Mouse (Mus musculus) neural tube, embryonic 11.5 days (tissue): ENCODE data around the gene Capzb. TPM values are rescaled to one million over a fixed set of nuclear protein-coding genes. Genes with fewer than 3 reads are reported as not detected.
A peak's percentile ranks its signal among the peaks of the same experiment; 100 is the strongest.

Experiments
- ATAC-seq: fragments of 200-750 bp; cut with Nextera tagmentation; 2 replicates; pipeline ENCODE4 v1.8.0; 2017; ENCODE audit warnings: moderate number of reproducible peaks, mild to moderate bottlenecking, moderate TSS enrichment, moderate library complexity; ENCODE audit not compliant: insufficient read depth, low FRiP score, low TSS enrichment
- DNase-seq: peaks from one replicate; pipeline ENCODE4 v3.0.0-alpha.2; 2015; ENCODE audit warnings: low spot score
- H3K27ac ChIP-seq: fragments of 300-500 bp; sonication (generic); 2 replicates; pipeline ENCODE4 v1.5.1; 2014; ENCODE audit warnings: low read depth, mild to moderate bottlenecking, low read length
- H3K27me3 ChIP-seq: fragments of 300-500 bp; sonication (generic); 2 replicates; pipeline ENCODE4 v1.6.1; 2014; ENCODE audit warnings: mild to moderate bottlenecking, low read length, mixed read lengths; ENCODE audit not compliant: control insufficient read depth, insufficient read depth
- H3K36me3 ChIP-seq: fragments of 300-500 bp; sonication (generic); 2 replicates; pipeline ENCODE4 v1.6.1; 2014; ENCODE audit warnings: mild to moderate bottlenecking, low read length, moderate library complexity, mixed read lengths; ENCODE audit not compliant: control insufficient read depth, insufficient read depth
- H3K4me1 ChIP-seq: fragments of 300-500 bp; sonication (generic); 2 replicates; pipeline ENCODE4 v1.6.1; 2014; ENCODE audit warnings: low read length, mixed read lengths; ENCODE audit not compliant: control insufficient read depth, insufficient read depth
- H3K4me2 ChIP-seq: fragments of 300-500 bp; sonication (generic); 2 replicates; pipeline ENCODE4 v1.6.1; 2014; ENCODE audit warnings: low read depth, mild to moderate bottlenecking, moderate library complexity
- H3K4me3 ChIP-seq: fragments of 300-500 bp; sonication (generic); 2 replicates; pipeline ENCODE4 v1.5.1; 2014; ENCODE audit warnings: low read depth, low read length
- H3K9ac ChIP-seq: fragments of 300-500 bp; sonication (generic); 2 replicates; pipeline ENCODE4 v1.6.1; 2014; ENCODE audit warnings: mild to moderate bottlenecking, low read length
- H3K9me3 ChIP-seq: fragments of 300-500 bp; sonication (generic); 2 replicates; pipeline ENCODE4 v1.6.1; 2016; ENCODE audit warnings: low read length; ENCODE audit not compliant: control insufficient read depth
- WGBS: fragments of 180-500 bp; shearing (Covaris S2); extraction: QIAGEN DNeasy Blood & Tissue Kit; methylation state at CpG from one replicate; pipeline ENCODE4 v1.1.7; 2014; 5-methylcytosine and 5-hydroxymethylcytosine counted together
- polyA plus RNA-seq: library from polyadenylated mRNA; unstranded; fragments of >200 nt; fragmentation: Nextera tagmentation; extraction: Ambion mirVana; gene quantifications from 2 replicates; pipeline ENCODE4 v1.2.1, GENCODE M21; 2014

Capzb gene
- polyA plus RNA-seq, 1 experiment from 2014 or later, result 269 TPM

- DNase-seq (no peak), ATAC-seq (no peak)
- H3K4me1 ChIP-seq, result 0 out of 2 replicates have a peak, but pooled peaks cover 3% of the 10 kb centered on the region
- 85% methylated on average over 4 of the region's 4 CpGs for WGBS
- no peaks in the 10 kb centered on the region for H3K36me3 ChIP-seq
- no peak overlapping the region for H3K27ac ChIP-seq
- H3K4me2 ChIP-seq, result no peak overlapping the region
- H3K9me3 ChIP-seq, result no peaks in the 10 kb centered on the region
- no peaks in the 10 kb centered on the region for H3K27me3 ChIP-seq
- no peak overlapping the region for H3K4me3 ChIP-seq
- no peak overlapping the region for H3K9ac ChIP-seq
These were observed 41.1 kb downstream of the Capzb start for GRCm38 (mm10) chr4:139233755-139234254.

DNA sequence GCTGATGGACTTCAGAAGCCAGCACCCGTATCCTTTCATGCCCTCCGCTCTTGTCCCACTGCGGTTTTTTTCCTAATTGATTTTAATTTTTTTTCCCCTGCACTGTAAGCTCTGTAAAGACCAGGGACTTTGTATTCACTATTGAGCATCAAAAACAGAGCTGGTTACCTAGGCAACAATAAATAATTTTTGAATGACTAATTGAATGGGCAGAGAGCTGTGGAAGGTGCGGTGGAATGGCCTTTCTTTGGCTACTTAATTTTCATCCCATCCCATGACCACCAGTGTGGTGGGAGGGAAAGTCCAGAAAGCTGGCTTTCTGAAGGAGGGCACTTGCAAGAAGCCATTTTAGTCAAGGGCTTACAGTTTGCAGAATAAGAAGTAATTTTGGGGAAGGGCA lies 41.6 kb downstream of the Capzb start:
- WGBS, result 87% methylated on average over 4 of the region's 4 CpGs
- Histone ChIP-seq H3K27me3 (no peaks in the 10 kb centered on the region), H3K9ac (no peak overlapping the region), H3K9me3 (no peaks in the 10 kb centered on the region), H3K36me3 (no peaks in the 10 kb centered on the region), H3K4me1 (0 out of 2 replicates have a peak, but pooled peaks cover 3% of the 10 kb centered on the region), H3K27ac (no peak overlapping the region), H3K4me3 (no peak overlapping the region), H3K4me2 (no peak overlapping the region)
- DNase-seq (no peak), ATAC-seq (no peak)

- 0 out of 2 replicates have a peak, but pooled peaks cover 3% of the 10 kb centered on the region for H3K36me3 ChIP-seq
- no peak overlapping the region for H3K9ac ChIP-seq
- DNase-seq (no peak), ATAC-seq (no peak)
- H3K4me1 ChIP-seq, result 0 out of 2 replicates have a peak, but pooled peaks cover 2% of the 10 kb centered on the region
- H3K4me2 ChIP-seq, result no peak overlapping the region
- no peak overlapping the region for H3K27ac ChIP-seq
- H3K4me3 ChIP-seq, result no peak overlapping the region
- H3K27me3 ChIP-seq, result no peaks in the 10 kb centered on the region
- no peaks in the 10 kb centered on the region for H3K9me3 ChIP-seq
- 91% methylated on average over 7 of the region's 7 CpGs for WGBS
These were observed 42.9 kb downstream of the Capzb start for GRCm38 (mm10) chr4:139235556-139235955.

DNA sequence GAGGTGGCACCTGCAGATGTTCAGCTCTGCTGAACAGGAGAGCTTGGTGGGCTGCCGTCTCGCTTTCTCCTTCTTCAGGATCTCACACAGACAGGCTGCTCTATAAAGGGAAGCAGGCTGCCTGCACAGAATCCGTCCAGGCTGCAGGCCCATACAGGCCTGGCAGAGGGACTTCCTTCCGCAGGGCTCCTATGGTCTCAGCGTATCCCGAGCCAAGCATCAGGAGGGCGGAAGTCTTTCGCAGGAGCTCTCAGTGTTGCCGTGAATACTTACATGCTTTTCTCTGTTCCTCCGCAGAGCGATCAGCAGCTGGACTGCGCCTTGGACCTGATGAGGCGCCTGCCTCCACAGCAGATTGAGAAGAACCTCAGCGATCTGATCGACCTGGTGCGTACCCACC lies 45.9 kb downstream of the Capzb start:
- WGBS, result 77% methylated on average over 16 of the region's 16 CpGs
- DNase-seq (no peak), ATAC-seq (no peak)
- no peaks in the 10 kb centered on the region for H3K9me3 ChIP-seq
- peaks cover 4% of the 10 kb centered on the region for H3K4me1 ChIP-seq
- H3K27me3 ChIP-seq, result no peaks in the 10 kb centered on the region
- no peak overlapping the region for H3K4me2 ChIP-seq
- H3K27ac ChIP-seq, result no peak overlapping the region
- no peak overlapping the region for H3K4me3 ChIP-seq
- H3K9ac ChIP-seq, result no peak overlapping the region
- 0 out of 2 replicates have a peak, but pooled peaks cover 3% of the 10 kb centered on the region for H3K36me3 ChIP-seq

- Histone ChIP-seq H3K4me1 (peaks cover 7% of the 10 kb centered on the region), H3K9ac (no peak overlapping the region), H3K27ac (no peak overlapping the region), H3K36me3 (0 out of 2 replicates have a peak, but pooled peaks cover 3% of the 10 kb centered on the region), H3K4me3 (no peak overlapping the region), H3K27me3 (no peaks in the 10 kb centered on the region), H3K4me2 (no peak overlapping the region), H3K9me3 (no peaks in the 10 kb centered on the region)
- 73% methylated on average over 6 of the region's 6 CpGs for WGBS
- no peak for ATAC-seq
- peak; percentile 47 for DNase-seq
These were observed 47.6 kb downstream of the Capzb start for GRCm38 (mm10) chr4:139240334-139240733.

- Histone ChIP-seq H3K36me3 (0 out of 2 replicates have a peak, but pooled peaks cover 3% of the 10 kb centered on the region), H3K4me3 (no peak overlapping the region)
- no peak for DNase-seq
These were observed 49.2 kb downstream of the Capzb start for GRCm38 (mm10) chr4:139241678-139242606.

DNA sequence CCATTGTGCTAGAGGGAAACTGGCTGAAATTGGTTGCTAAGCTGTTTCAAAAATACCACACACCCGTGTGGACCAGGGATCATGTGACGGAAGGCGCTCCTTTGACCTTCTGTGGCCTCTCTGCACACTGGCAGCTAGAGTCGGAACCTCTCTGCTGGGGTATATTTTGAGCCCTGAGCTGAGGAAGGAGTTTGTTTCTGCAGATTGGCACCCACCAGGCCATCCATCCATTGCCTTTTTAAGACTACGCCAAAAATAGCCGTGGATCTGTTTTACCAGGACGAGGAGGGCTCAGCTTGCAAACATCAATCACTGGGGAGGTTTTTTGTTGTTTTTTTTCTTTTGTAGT lies 49.9 kb downstream of the Capzb start:
- no peak for DNase-seq
- no peak for ATAC-seq
- Histone ChIP-seq H3K9ac (no peak overlapping the region), H3K27me3 (no peaks in the 10 kb centered on the region), H3K4me3 (no peak overlapping the region), H3K9me3 (no peaks in the 10 kb centered on the region), H3K4me1 (peaks cover 18% of the 10 kb centered on the region), H3K4me2 (no peak overlapping the region), H3K36me3 (0 out of 2 replicates have a peak, but pooled peaks cover 3% of the 10 kb centered on the region), H3K27ac (no peak overlapping the region)
- WGBS, result 59% methylated on average over 7 of the region's 7 CpGs

More at GRCm38 (mm10) chr4:139241678-139242606, 49.2 kb downstream of the Capzb start:
- ATAC-seq, result no peak
- H3K27ac ChIP-seq, result no peak overlapping the region
- WGBS, result 68% methylated on average over 22 of the region's 22 CpGs
- no peaks in the 10 kb centered on the region for H3K27me3 ChIP-seq
- no peak overlapping the region for H3K9ac ChIP-seq
- H3K9me3 ChIP-seq, result no peaks in the 10 kb centered on the region
- peaks cover 17% of the 10 kb centered on the region for H3K4me1 ChIP-seq
- H3K4me2 ChIP-seq, result no peak overlapping the region

DNA sequence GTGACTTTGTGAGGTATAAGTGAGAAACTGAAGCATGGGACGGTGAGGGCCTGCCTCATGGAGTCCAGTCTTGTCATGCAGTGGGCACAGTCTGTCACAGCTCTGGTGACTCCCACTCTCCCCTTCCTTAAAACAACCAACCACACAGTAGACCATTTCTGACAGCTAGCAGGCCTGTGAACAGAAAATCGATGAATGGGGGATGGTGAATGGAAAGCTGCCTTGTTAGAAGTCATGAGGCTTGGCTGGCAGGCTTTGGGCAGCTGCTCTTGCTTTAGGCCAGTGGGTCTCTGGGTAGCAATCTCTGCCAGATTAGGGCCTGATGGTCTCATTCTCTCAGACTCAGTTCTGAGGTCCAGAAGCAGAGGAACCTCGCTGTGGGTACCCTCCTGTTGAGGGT lies 51.5 kb downstream of the Capzb start:
- peaks cover 30% of the 10 kb centered on the region for H3K4me1 ChIP-seq
- 0 out of 2 replicates have a peak, but pooled peaks cover 3% of the 10 kb centered on the region for H3K36me3 ChIP-seq
- H3K4me3 ChIP-seq, result no peak overlapping the region
- DNase-seq, result no peak
- H3K27me3 ChIP-seq, result no peaks in the 10 kb centered on the region
- no peaks in the 10 kb centered on the region for H3K9me3 ChIP-seq
- ATAC-seq, result no peak
- no peak overlapping the region for H3K4me2 ChIP-seq
- H3K27ac ChIP-seq, result no peak overlapping the region
- H3K9ac ChIP-seq, result no peak overlapping the region
- 62% methylated on average over 3 of the region's 3 CpGs for WGBS
